Mouse (Mus musculus): ENCODE measurements at regions not wholly inside any gene's neighbourhood (a gene's known extent, or its start where the extent isn't known, plus 50 kb on each side); places are given as distances from the start of the nearest gene placed in this dataset.

DNA sequence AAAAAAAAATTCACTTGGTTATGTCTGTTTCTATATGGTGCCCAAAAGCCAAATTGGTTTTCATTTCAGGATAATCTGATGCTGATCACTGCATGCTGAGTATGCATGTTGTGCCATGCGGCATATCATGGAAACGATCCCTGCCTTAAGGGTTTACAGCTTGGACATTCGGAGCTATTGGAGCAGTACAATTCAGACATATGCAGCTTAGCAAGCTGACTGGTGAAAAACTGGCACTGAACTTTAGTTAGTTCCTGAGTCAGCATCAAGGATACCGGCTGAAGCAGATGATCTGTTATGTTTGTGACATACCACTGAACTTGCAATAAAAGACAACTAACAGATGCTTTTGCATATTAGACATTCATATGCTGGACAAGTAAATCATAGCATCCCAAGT lies 356.1 kb downstream of the Slitrk1 start:
- Histone ChIP-seq H3K36me3 (ENCODE audit: control insufficient read depth, insufficient read depth, low read length) (no peaks in the 10 kb centered on the region), H3K9me3 (ENCODE audit: control insufficient read depth, low read length) (no peaks in the 10 kb centered on the region), H3K27me3 (ENCODE audit: control insufficient read depth, insufficient read depth, low read length) (no peaks in the 10 kb centered on the region), H3K4me3 (replicated peaks; ENCODE audit: low read length) (no peak overlapping the region), H3K4me2 (replicated peaks; ENCODE audit: low read depth, low read length, severe bottlenecking) (no peak overlapping the region), H3K4me1 (ENCODE audit: control insufficient read depth, insufficient read depth, low read length) (no peaks in the 10 kb centered on the region), H3K27ac (replicated peaks; ENCODE audit: low read depth, low read length) (no peak overlapping the region), H3K9ac (ENCODE audit: low read depth, low read length, severe bottlenecking) (no peak overlapping the region)
- no peak for ATAC-seq (ENCODE audit: low FRiP score, low read depth)
- WGBS: 89% methylated on average over 4 of the region's 4 CpGs
- DNase-seq (ENCODE audit: low spot score): no peak
- TF ChIP-seq POLR2A (IDR thresholded peaks at IDR 0.05; ENCODE audit: borderline replicate concordance, extremely low read depth, insufficient read depth, insufficient read length): no peak

DNA sequence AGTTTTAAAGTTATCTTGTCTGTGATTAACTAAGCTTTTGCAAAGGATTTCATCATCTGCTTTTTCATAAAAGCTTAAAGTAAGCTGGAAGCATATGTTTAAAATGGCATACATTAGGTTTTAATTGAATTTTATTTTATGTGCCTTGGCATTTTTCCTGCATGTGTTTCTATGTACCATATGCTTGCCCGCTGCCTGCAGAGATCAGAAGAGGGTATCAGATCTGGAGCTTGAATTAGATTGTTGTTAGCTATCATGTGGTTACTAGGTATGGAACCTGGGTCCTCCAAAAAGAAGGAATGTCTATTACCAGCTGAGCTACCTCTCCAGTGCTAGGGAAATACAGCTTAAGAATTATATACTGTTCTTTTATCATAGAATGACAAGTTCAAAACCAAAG lies 358.4 kb downstream of the Slitrk1 start:
- peak; percentile 5 for DNase-seq (ENCODE audit: low spot score)
- H3K9me3 ChIP-seq (ENCODE audit: control insufficient read depth, low read length): no peaks in the 10 kb centered on the region
- 58% methylated on average over 1 of the region's 1 CpGs for WGBS

DNA sequence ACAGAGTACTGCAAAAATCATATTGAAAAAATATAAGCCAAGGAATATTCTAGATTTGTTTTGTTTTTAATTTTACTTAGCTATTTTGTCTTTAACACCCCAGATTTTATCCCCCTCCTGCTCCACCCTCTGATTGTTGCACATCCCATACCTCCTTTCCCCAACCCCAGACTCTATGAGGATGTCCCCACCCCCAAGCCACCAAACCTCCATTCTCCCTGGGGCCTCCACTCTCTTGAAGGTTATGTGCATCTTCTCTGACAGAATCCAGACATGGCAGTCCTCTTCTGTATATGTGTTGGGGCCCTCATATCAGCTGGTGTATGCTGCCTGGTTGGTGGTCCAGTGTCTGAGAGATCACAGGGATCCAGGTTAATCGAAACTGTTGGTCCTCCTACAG lies 382.6 kb downstream of the Slitrk1 start:
- Histone ChIP-seq H3K27ac (replicated peaks; ENCODE audit: low read depth, low read length) (no peak overlapping the region), H3K36me3 (ENCODE audit: control insufficient read depth, insufficient read depth, low read length) (no peaks in the 10 kb centered on the region), H3K4me3 (replicated peaks; ENCODE audit: low read length) (no peak overlapping the region), H3K9ac (ENCODE audit: low read depth, low read length, severe bottlenecking) (no peak overlapping the region), H3K27me3 (ENCODE audit: control insufficient read depth, insufficient read depth, low read length) (no peaks in the 10 kb centered on the region), H3K4me1 (ENCODE audit: control insufficient read depth, insufficient read depth, low read length) (no peaks in the 10 kb centered on the region), H3K9me3 (ENCODE audit: control insufficient read depth, low read length) (no peaks in the 10 kb centered on the region), H3K4me2 (replicated peaks; ENCODE audit: low read depth, low read length, severe bottlenecking) (no peak overlapping the region)
- no peak for TF ChIP-seq POLR2A (IDR thresholded peaks at IDR 0.05; ENCODE audit: borderline replicate concordance, extremely low read depth, insufficient read depth, insufficient read length)
- 95% methylated on average over 1 of the region's 1 CpGs for WGBS
- DNase-seq (ENCODE audit: low spot score): no peak
- no peak for ATAC-seq (ENCODE audit: low FRiP score, low read depth)

More for the DNA sequence above, 358.4 kb downstream of the Slitrk1 start:
- H3K27ac ChIP-seq (replicated peaks; ENCODE audit: low read depth, low read length): no peak overlapping the region
- H3K9ac ChIP-seq (ENCODE audit: low read depth, low read length, severe bottlenecking): no peak overlapping the region
- no peak overlapping the region for H3K4me2 ChIP-seq (replicated peaks; ENCODE audit: low read depth, low read length, severe bottlenecking)
- TF ChIP-seq POLR2A (IDR thresholded peaks at IDR 0.05; ENCODE audit: borderline replicate concordance, extremely low read depth, insufficient read depth, insufficient read length): no peak
- H3K4me1 ChIP-seq (ENCODE audit: control insufficient read depth, insufficient read depth, low read length): no peaks in the 10 kb centered on the region
- H3K36me3 ChIP-seq (ENCODE audit: control insufficient read depth, insufficient read depth, low read length): no peaks in the 10 kb centered on the region
- H3K4me3 ChIP-seq (replicated peaks; ENCODE audit: low read length): no peak overlapping the region
- ATAC-seq (ENCODE audit: low FRiP score, low read depth): no peak
- H3K27me3 ChIP-seq (ENCODE audit: control insufficient read depth, insufficient read depth, low read length): no peaks in the 10 kb centered on the region

DNA sequence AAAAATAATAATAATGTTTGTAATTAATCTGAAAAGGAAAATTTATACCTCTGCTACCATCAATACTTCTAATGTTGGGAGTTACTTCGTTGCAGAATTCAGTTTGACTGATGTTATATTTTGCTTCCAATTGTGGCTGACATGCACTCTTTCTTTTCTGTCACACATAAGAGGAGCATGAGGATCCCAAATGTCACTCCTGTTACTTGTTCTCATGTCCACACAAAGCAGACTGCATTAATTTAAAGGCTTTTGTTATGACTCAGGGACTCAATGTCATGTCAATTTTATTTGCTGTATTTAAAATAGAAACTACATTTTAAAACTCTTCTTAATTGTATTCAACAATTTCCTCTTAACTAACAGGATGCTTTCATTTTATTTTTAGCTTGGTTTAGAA lies 383.4 kb downstream of the Slitrk1 start:
- Histone ChIP-seq H3K9ac (ENCODE audit: low read depth, low read length, severe bottlenecking) (no peak overlapping the region), H3K4me3 (replicated peaks; ENCODE audit: low read length) (no peak overlapping the region), H3K36me3 (ENCODE audit: control insufficient read depth, insufficient read depth, low read length) (no peaks in the 10 kb centered on the region), H3K9me3 (ENCODE audit: control insufficient read depth, low read length) (no peaks in the 10 kb centered on the region), H3K4me2 (replicated peaks; ENCODE audit: low read depth, low read length, severe bottlenecking) (no peak overlapping the region), H3K27me3 (ENCODE audit: control insufficient read depth, insufficient read depth, low read length) (no peaks in the 10 kb centered on the region), H3K27ac (replicated peaks; ENCODE audit: low read depth, low read length) (no peak overlapping the region), H3K4me1 (ENCODE audit: control insufficient read depth, insufficient read depth, low read length) (no peaks in the 10 kb centered on the region)
- TF ChIP-seq POLR2A (IDR thresholded peaks at IDR 0.05; ENCODE audit: borderline replicate concordance, extremely low read depth, insufficient read depth, insufficient read length): no peak
- ATAC-seq (ENCODE audit: low FRiP score, low read depth): no peak
- no peak for DNase-seq (ENCODE audit: low spot score)
- WGBS: 83% methylated on average over 1 of the region's 1 CpGs

DNA sequence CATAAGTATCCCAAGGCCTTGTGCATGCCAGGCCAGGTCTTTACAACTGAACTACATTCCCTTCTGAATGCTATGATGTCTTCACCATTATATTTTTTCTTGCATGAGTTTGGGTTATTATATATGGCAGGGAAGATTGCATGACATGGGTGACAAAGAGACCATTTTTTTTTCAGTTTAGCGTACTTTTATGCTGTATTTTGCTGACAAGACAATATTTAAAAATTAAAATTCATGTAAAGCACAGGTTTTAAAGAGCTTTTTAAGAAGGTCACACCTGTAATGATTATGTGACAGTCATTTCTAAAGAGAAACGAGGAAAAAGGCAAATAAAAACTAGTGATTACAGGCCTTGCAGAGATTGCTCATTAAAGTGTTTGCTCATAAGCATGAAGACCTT lies 393.0 kb downstream of the Slitrk1 start:
- no peak overlapping the region for H3K4me3 ChIP-seq (replicated peaks; ENCODE audit: low read length)
- no peak for ATAC-seq (ENCODE audit: low FRiP score, low read depth)
- TF ChIP-seq POLR2A (IDR thresholded peaks at IDR 0.05; ENCODE audit: borderline replicate concordance, extremely low read depth, insufficient read depth, insufficient read length): no peak
- no peak overlapping the region for H3K27ac ChIP-seq (replicated peaks; ENCODE audit: low read depth, low read length)
- H3K36me3 ChIP-seq (ENCODE audit: control insufficient read depth, insufficient read depth, low read length): no peaks in the 10 kb centered on the region
- WGBS: 63% methylated on average over 2 of the region's 2 CpGs
- H3K27me3 ChIP-seq (ENCODE audit: control insufficient read depth, insufficient read depth, low read length): no peaks in the 10 kb centered on the region
- no peak for DNase-seq (ENCODE audit: low spot score)
- H3K4me1 ChIP-seq (ENCODE audit: control insufficient read depth, insufficient read depth, low read length): no peaks in the 10 kb centered on the region
- no peak overlapping the region for H3K9ac ChIP-seq (ENCODE audit: low read depth, low read length, severe bottlenecking)
- no peaks in the 10 kb centered on the region for H3K9me3 ChIP-seq (ENCODE audit: control insufficient read depth, low read length)
- no peak overlapping the region for H3K4me2 ChIP-seq (replicated peaks; ENCODE audit: low read depth, low read length, severe bottlenecking)

Data from limb, embryonic 14.5 days (tissue).